Mouse (Mus musculus): ENCODE measurements around the gene Masp2.

- TF ChIP-seq CTCF (IDR thresholded peaks at IDR 0.05; ENCODE audit: low read depth), result no peak
- no peak for TF ChIP-seq EP300 (IDR thresholded peaks at IDR 0.05; ENCODE audit: low read depth)
Measured at GRCm38 (mm10) chr4:148602357-148603120, at the start of gene Masp2.

All from heart, postnatal 0 days (tissue).